Mouse (Mus musculus): ENCODE measurements around the gene 1700029P11Rik. TPM values are rescaled to one million over a fixed set of nuclear protein-coding genes. Genes with fewer than 3 reads are reported as not detected.

The 1700029P11Rik gene
- polyA plus RNA-seq, 1 experiment, result 4.8 TPM

GRCm38 (mm10) chr15:81943176-81943749 is 37.1 kb upstream of the 1700029P11Rik start:
- no peaks in the 10 kb centered on the region for H3K27me3 ChIP-seq (ENCODE audit: control insufficient read depth, insufficient read depth, low read length, poor library complexity, severe bottlenecking)
- H3K27ac ChIP-seq (ENCODE audit: insufficient read depth, low read length), result no peak overlapping the region
- H3K36me3 ChIP-seq (ENCODE audit: control insufficient read depth, insufficient read depth, low read length, poor library complexity, severe bottlenecking), result no peaks in the 10 kb centered on the region
- peaks cover 2% of the 10 kb centered on the region for H3K4me1 ChIP-seq (ENCODE audit: control insufficient read depth, insufficient read depth, low read length)
- no peak overlapping the region for H3K9ac ChIP-seq (ENCODE audit: low read depth, poor library complexity, severe bottlenecking)
- TF ChIP-seq CTCF (IDR thresholded peaks at IDR 0.05; ENCODE audit: low read depth, low read length) (no peak), EP300 (IDR thresholded peaks at IDR 0.05; ENCODE audit: insufficient read depth, low read depth, low read length) (no peak), POLR2A (IDR thresholded peaks at IDR 0.05; ENCODE audit: insufficient read depth, low read length) (no peak)
- H3K4me3 ChIP-seq (ENCODE audit: low read depth, low read length), result no peak overlapping the region
- no peaks in the 10 kb centered on the region for H3K9me3 ChIP-seq (replicated peaks; ENCODE audit: control insufficient read depth, insufficient read depth, low read length, poor library complexity, severe bottlenecking)

- Histone ChIP-seq H3K27me3 (ENCODE audit: control insufficient read depth, insufficient read depth, low read length, poor library complexity, severe bottlenecking) (no peaks in the 10 kb centered on the region), H3K9ac (ENCODE audit: low read depth, poor library complexity, severe bottlenecking) (no peak overlapping the region), H3K36me3 (ENCODE audit: control insufficient read depth, insufficient read depth, low read length, poor library complexity, severe bottlenecking) (peaks cover 31% of the 10 kb centered on the region), H3K4me3 (ENCODE audit: low read depth, low read length) (no peak overlapping the region), H3K9me3 (replicated peaks; ENCODE audit: control insufficient read depth, insufficient read depth, low read length, poor library complexity, severe bottlenecking) (no peaks in the 10 kb centered on the region), H3K4me1 (ENCODE audit: control insufficient read depth, insufficient read depth, low read length) (no peaks in the 10 kb centered on the region), H3K27ac (ENCODE audit: insufficient read depth, low read length) (no peak overlapping the region)
- TF ChIP-seq POLR2A (IDR thresholded peaks at IDR 0.05; ENCODE audit: insufficient read depth, low read length) (no peak), CTCF (IDR thresholded peaks at IDR 0.05; ENCODE audit: low read depth, low read length) (no peak), EP300 (IDR thresholded peaks at IDR 0.05; ENCODE audit: insufficient read depth, low read depth, low read length) (no peak)
These were observed 31.3 kb upstream of the 1700029P11Rik start for GRCm38 (mm10) chr15:81949076-81949475.

- Histone ChIP-seq H3K4me3 (ENCODE audit: low read depth, low read length) (no peak overlapping the region), H3K27ac (ENCODE audit: insufficient read depth, low read length) (no peak overlapping the region), H3K4me1 (ENCODE audit: control insufficient read depth, insufficient read depth, low read length) (no peaks in the 10 kb centered on the region), H3K36me3 (ENCODE audit: control insufficient read depth, insufficient read depth, low read length, poor library complexity, severe bottlenecking) (peaks cover 36% of the 10 kb centered on the region), H3K27me3 (ENCODE audit: control insufficient read depth, insufficient read depth, low read length, poor library complexity, severe bottlenecking) (no peaks in the 10 kb centered on the region), H3K9ac (ENCODE audit: low read depth, poor library complexity, severe bottlenecking) (no peak overlapping the region), H3K9me3 (replicated peaks; ENCODE audit: control insufficient read depth, insufficient read depth, low read length, poor library complexity, severe bottlenecking) (no peaks in the 10 kb centered on the region)
- TF ChIP-seq EP300 (IDR thresholded peaks at IDR 0.05; ENCODE audit: insufficient read depth, low read depth, low read length) (no peak), POLR2A (IDR thresholded peaks at IDR 0.05; ENCODE audit: insufficient read depth, low read length) (no peak), CTCF (IDR thresholded peaks at IDR 0.05; ENCODE audit: low read depth, low read length) (no peak)
These were observed 30.7 kb upstream of the 1700029P11Rik start for GRCm38 (mm10) chr15:81949476-81950131.

GRCm38 (mm10) chr15:81950716-81951115 is 29.6 kb upstream of the 1700029P11Rik start:
- no peak overlapping the region for H3K9ac ChIP-seq (ENCODE audit: low read depth, poor library complexity, severe bottlenecking)
- no peaks in the 10 kb centered on the region for H3K9me3 ChIP-seq (replicated peaks; ENCODE audit: control insufficient read depth, insufficient read depth, low read length, poor library complexity, severe bottlenecking)
- no peaks in the 10 kb centered on the region for H3K27me3 ChIP-seq (ENCODE audit: control insufficient read depth, insufficient read depth, low read length, poor library complexity, severe bottlenecking)
- no peak overlapping the region for H3K27ac ChIP-seq (ENCODE audit: insufficient read depth, low read length)
- H3K36me3 ChIP-seq (ENCODE audit: control insufficient read depth, insufficient read depth, low read length, poor library complexity, severe bottlenecking), result peaks cover 47% of the 10 kb centered on the region
- no peak overlapping the region for H3K4me3 ChIP-seq (ENCODE audit: low read depth, low read length)
- no peaks in the 10 kb centered on the region for H3K4me1 ChIP-seq (ENCODE audit: control insufficient read depth, insufficient read depth, low read length)
- TF ChIP-seq CTCF (IDR thresholded peaks at IDR 0.05; ENCODE audit: low read depth, low read length) (no peak), POLR2A (IDR thresholded peaks at IDR 0.05; ENCODE audit: insufficient read depth, low read length) (no peak), EP300 (IDR thresholded peaks at IDR 0.05; ENCODE audit: insufficient read depth, low read depth, low read length) (no peak)

GRCm38 (mm10) chr15:81951159-81951558 is 29.2 kb upstream of the 1700029P11Rik start:
- H3K27ac ChIP-seq (ENCODE audit: insufficient read depth, low read length), result no peak overlapping the region
- H3K4me3 ChIP-seq (ENCODE audit: low read depth, low read length), result no peak overlapping the region
- H3K36me3 ChIP-seq (ENCODE audit: control insufficient read depth, insufficient read depth, low read length, poor library complexity, severe bottlenecking), result peaks cover 51% of the 10 kb centered on the region
- H3K9me3 ChIP-seq (replicated peaks; ENCODE audit: control insufficient read depth, insufficient read depth, low read length, poor library complexity, severe bottlenecking), result no peaks in the 10 kb centered on the region
- H3K4me1 ChIP-seq (ENCODE audit: control insufficient read depth, insufficient read depth, low read length), result no peaks in the 10 kb centered on the region
- no peak overlapping the region for H3K9ac ChIP-seq (ENCODE audit: low read depth, poor library complexity, severe bottlenecking)
- H3K27me3 ChIP-seq (ENCODE audit: control insufficient read depth, insufficient read depth, low read length, poor library complexity, severe bottlenecking), result no peaks in the 10 kb centered on the region
- TF ChIP-seq CTCF (IDR thresholded peaks at IDR 0.05; ENCODE audit: low read depth, low read length) (no peak), EP300 (IDR thresholded peaks at IDR 0.05; ENCODE audit: insufficient read depth, low read depth, low read length) (no peak), POLR2A (IDR thresholded peaks at IDR 0.05; ENCODE audit: insufficient read depth, low read length) (no peak)

GRCm38 (mm10) chr15:81952310-81952709 is 28.0 kb upstream of the 1700029P11Rik start:
- peaks cover 63% of the 10 kb centered on the region for H3K36me3 ChIP-seq (ENCODE audit: control insufficient read depth, insufficient read depth, low read length, poor library complexity, severe bottlenecking)
- no peak overlapping the region for H3K4me3 ChIP-seq (ENCODE audit: low read depth, low read length)
- H3K27me3 ChIP-seq (ENCODE audit: control insufficient read depth, insufficient read depth, low read length, poor library complexity, severe bottlenecking), result no peaks in the 10 kb centered on the region
- no peak overlapping the region for H3K9ac ChIP-seq (ENCODE audit: low read depth, poor library complexity, severe bottlenecking)
- peaks cover 2% of the 10 kb centered on the region for H3K4me1 ChIP-seq (ENCODE audit: control insufficient read depth, insufficient read depth, low read length)
- no peak for TF ChIP-seq POLR2A (IDR thresholded peaks at IDR 0.05; ENCODE audit: insufficient read depth, low read length)
- TF ChIP-seq CTCF (IDR thresholded peaks at IDR 0.05; ENCODE audit: low read depth, low read length), result no peak
- TF ChIP-seq EP300 (IDR thresholded peaks at IDR 0.05; ENCODE audit: insufficient read depth, low read depth, low read length), result no peak
- H3K9me3 ChIP-seq (replicated peaks; ENCODE audit: control insufficient read depth, insufficient read depth, low read length, poor library complexity, severe bottlenecking), result no peaks in the 10 kb centered on the region
- 0 out of 2 replicates have a peak overlapping the region, but pooled peaks have one; percentile 23 for H3K27ac ChIP-seq (ENCODE audit: insufficient read depth, low read length)
